Comparison of ENCODE assay signal across 7 mouse cellular contexts in genomic region chr13:8871314-8871962, GRCm38 (mm10). TPM values are rescaled to one million over a fixed set of nuclear protein-coding genes. Genes with fewer than 3 reads are reported as not detected.
DNase-seq lines count a peak whose midpoint lies in the region; ATAC-seq and TF ChIP-seq lines count a peak whose summit lies in the region.

Gene Wdr37 (minus strand): TSS chr13:8871909.

- DNase-seq in Muller cell, postnatal 12 days (ENCODE audit: inconsistent ontology term) = peak; percentile 77
- peak; percentile 45 for DNase-seq in forebrain, embryonic 14.5 days (ENCODE audit: low spot score)
- peak in 1 of 2 experiments; percentile 48 for DNase-seq in heart, postnatal 10 days
- DNase-seq in layer of hippocampus, adult 9-11 months = peak; percentile 87
- DNase-seq in lung, postnatal 0 days (ENCODE audit: low spot score) = peak; percentile 59
- DNase-seq in right cerebral cortex, adult 2 months (ENCODE audit: low spot score in 2 of 2) = peak; percentile 72 to 74

- intact Hi-C loops in heart, postnatal 10 days (cut with DNase I) = loop anchor here (2.0 to 5.0 kb wide), 2 partner anchors 23 to 126 kb away; partner anchors contain the start of gene Gtpbp4

- no peaks in the 10 kb centered on the region for H3K9me3 ChIP-seq in forebrain, embryonic 14.5 days (replicated peaks; ENCODE audit: control insufficient read depth, low read length)
- no peaks in the 10 kb centered on the region for H3K9me3 ChIP-seq in lung, postnatal 0 days (ENCODE audit: low read length)

- peaks cover 8% of the 10 kb centered on the region; the same call in 1 of the 2 replicates for H3K4me1 ChIP-seq in brown adipose tissue, adult 24 weeks (ENCODE audit: control insufficient read depth, insufficient read depth, insufficient read length, low read length)
- peaks cover 6% of the 10 kb centered on the region for H3K4me1 ChIP-seq in forebrain, embryonic 14.5 days (ENCODE audit: control insufficient read depth, insufficient read depth, low read length)
- peaks cover 3% of the 10 kb centered on the region; the same call in 1 of the 2 replicates for H3K4me1 ChIP-seq in lung, postnatal 0 days (ENCODE audit: insufficient read depth, low read depth, low read length)

- 2% methylated on average over 18 of the region's 18 CpGs for WGBS in forebrain, embryonic 14.5 days
- 1% methylated on average over 18 of the region's 18 CpGs for WGBS in lung, postnatal 0 days

- peak; percentile 24 for ATAC-seq in forebrain, embryonic 14.5 days
- peak; percentile 32; the same call in 1 of the 2 replicates for ATAC-seq in lung, postnatal 0 days

- TF ChIP-seq CTCF in lung, postnatal 0 days (IDR thresholded peaks at IDR 0.05) = no peak

- peak within 1 kb of the TSS; percentile 98 for H3K4me3 ChIP-seq in brown adipose tissue, adult 24 weeks (ENCODE audit: insufficient read depth, low read depth, low read length)
- peak within 1 kb of the TSS; percentile 83 for H3K4me3 ChIP-seq in forebrain, embryonic 14.5 days (ENCODE audit: low read depth, low read length)
- peak within 1 kb of the TSS; percentile 89 for H3K4me3 ChIP-seq in lung, postnatal 0 days (ENCODE audit: low read depth, low read length)

- H3K4me2 ChIP-seq in forebrain, embryonic 14.5 days (ENCODE audit: low read length) = peak within 1 kb of the TSS; percentile 92
- peak within 1 kb of the TSS; percentile 84 for H3K4me2 ChIP-seq in lung, postnatal 0 days (replicated peaks; ENCODE audit: low read depth, low read length)

- H3K27me3 ChIP-seq in forebrain, embryonic 14.5 days (replicated peaks; ENCODE audit: control insufficient read depth, insufficient read depth, low read length) = no peaks in the 10 kb centered on the region
- no peaks in the 10 kb centered on the region for H3K27me3 ChIP-seq in lung, postnatal 0 days (replicated peaks; ENCODE audit: insufficient read depth, low read length)

- H3K27ac ChIP-seq in brown adipose tissue, adult 24 weeks (replicated peaks; ENCODE audit: low read depth, low read length) = peak within 1 kb of the TSS; percentile 94
- H3K27ac ChIP-seq in forebrain, embryonic 14.5 days (ENCODE audit: low read depth, low read length) = peak within 1 kb of the TSS; percentile 95
- H3K27ac ChIP-seq in lung, postnatal 0 days (ENCODE audit: low read length) = peak within 1 kb of the TSS; percentile 96

- H3K9ac ChIP-seq in forebrain, embryonic 14.5 days (ENCODE audit: low read length) = peak within 1 kb of the TSS; percentile 88
- peak within 1 kb of the TSS; percentile 84 for H3K9ac ChIP-seq in lung, postnatal 0 days (replicated peaks; ENCODE audit: low read depth)

- no peaks in the 10 kb centered on the region for H3K36me3 ChIP-seq in forebrain, embryonic 14.5 days (ENCODE audit: control insufficient read depth, insufficient read depth, low read length)
- H3K36me3 ChIP-seq in lung, postnatal 0 days (ENCODE audit: insufficient read depth, low read length) = no peaks in the 10 kb centered on the region

- TF ChIP-seq EP300 in lung, postnatal 0 days (IDR thresholded peaks at IDR 0.05) = no peak

RNA-seq across cellular contexts. Expression of gene Wdr37, which starts in this region (rescaled TPM):
- polyA plus RNA-seq in brown adipose tissue, adult 24 weeks (2012; ENCODE audit: insufficient read depth, insufficient read length, missing spikeins) = 13.1 and 15.3 TPM in 2 replicates
- 49.3 and 52.2 TPM in 2 replicates for polyA plus RNA-seq in forebrain, embryonic 14.5 days (2014; fragmentation: Nextera tagmentation; extraction: Ambion mirVana)
- total RNA-seq in heart, postnatal 10 days (2021) = 10 to 100 TPM; 39.0 to 39.8 TPM
- polyA plus RNA-seq in lung, postnatal 0 days (2015; fragmentation: Nextera tagmentation; extraction: Ambion mirVana) = 14.4 and 15.0 TPM in 2 replicates
